Mouse (Mus musculus): Measurements from ENCODE around the gene Luc7l3. TPM values are rescaled to one million over a fixed set of nuclear protein-coding genes. Genes with fewer than 3 reads are reported as not detected.

Gene Luc7l3
- polyA plus RNA-seq, 1 experiment from 2014 or later, result 67.1 TPM

GRCm38 (mm10) chr11:94332726-94333125 is 10.9 kb upstream of the Luc7l3 start:
- Histone ChIP-seq H3K36me3 (peaks cover 21% of the 10 kb centered on the region), H3K4me1 (peaks cover 70% of the 10 kb centered on the region), H3K27me3 (replicated peaks) (no peaks in the 10 kb centered on the region), H3K9me3 (replicated peaks) (no peaks in the 10 kb centered on the region), H3K27ac (peak overlapping the region; percentile 15; the same call in 1 of the 2 replicates), H3K9ac (no peak overlapping the region), H3K4me3 (no peak overlapping the region), H3K4me2 (no peak overlapping the region)
- 87% methylated on average over 6 of the region's 6 CpGs for WGBS (ENCODE audit: insufficient replicate concordance)
- ATAC-seq, result no peak

- WGBS (ENCODE audit: insufficient replicate concordance), result 85% methylated on average over 3 of the region's 3 CpGs
- H3K27ac ChIP-seq, result no peak overlapping the region
- no peak for ATAC-seq
- H3K9me3 ChIP-seq (replicated peaks), result no peaks in the 10 kb centered on the region
- H3K27me3 ChIP-seq (replicated peaks), result peaks cover 6% of the 10 kb centered on the region; the same call in 1 of the 2 replicates
- no peak overlapping the region for H3K4me3 ChIP-seq
- no peak overlapping the region for H3K9ac ChIP-seq
- no peak overlapping the region for H3K4me2 ChIP-seq
- peaks cover 7% of the 10 kb centered on the region for H3K36me3 ChIP-seq
- peaks cover 74% of the 10 kb centered on the region for H3K4me1 ChIP-seq
These were observed 8.4 kb upstream of the Luc7l3 start for GRCm38 (mm10) chr11:94330211-94330610.

GRCm38 (mm10) chr11:94329270-94329891 is 7.6 kb upstream of the Luc7l3 start:
- Histone ChIP-seq H3K27ac (no peak overlapping the region), H3K9me3 (replicated peaks) (no peaks in the 10 kb centered on the region), H3K36me3 (peaks cover 1% of the 10 kb centered on the region), H3K27me3 (replicated peaks) (peaks cover 6% of the 10 kb centered on the region), H3K4me3 (no peak overlapping the region), H3K9ac (no peak overlapping the region), H3K4me2 (peak overlapping the region; percentile 96; the same call in 1 of the 2 replicates), H3K4me1 (peaks cover 68% of the 10 kb centered on the region)
- WGBS (ENCODE audit: insufficient replicate concordance), result 56% methylated on average over 4 of the region's 4 CpGs
- no peak for ATAC-seq

GRCm38 (mm10) chr11:94328644-94329025 is 6.8 kb upstream of the Luc7l3 start:
- WGBS (ENCODE audit: insufficient replicate concordance), result 6% methylated on average over 10 of the region's 10 CpGs
- Histone ChIP-seq H3K36me3 (no peaks in the 10 kb centered on the region), H3K4me2 (peak overlapping the region; percentile 96), H3K4me3 (peak overlapping the region; percentile 72), H3K9me3 (replicated peaks) (no peaks in the 10 kb centered on the region), H3K27me3 (replicated peaks) (peaks cover 6% of the 10 kb centered on the region), H3K4me1 (peaks cover 61% of the 10 kb centered on the region), H3K9ac (peak overlapping the region; percentile 83), H3K27ac (peak overlapping the region; percentile 90)
- ATAC-seq, result no peak

GRCm38 (mm10) chr11:94327693-94328643 is 6.2 kb upstream of the Luc7l3 start, which contains the start of gene Ankrd40:
Gene Ankrd40, plus strand, starts transcription at chr11:94328001.
- Histone ChIP-seq H3K27ac (peak within 1 kb of the TSS; percentile 90), H3K27me3 (replicated peaks) (peaks cover 6% of the 10 kb centered on the region), H3K4me3 (peak within 1 kb of the TSS; percentile 72), H3K9me3 (replicated peaks) (no peaks in the 10 kb centered on the region), H3K4me1 (peaks cover 59% of the 10 kb centered on the region), H3K4me2 (peak within 1 kb of the TSS; percentile 96), H3K36me3 (no peaks in the 10 kb centered on the region), H3K9ac (peak within 1 kb of the TSS; percentile 83)
- 2% methylated on average over 66 of the region's 78 CpGs for WGBS (ENCODE audit: insufficient replicate concordance)
- peak; percentile 89 for ATAC-seq

- Histone ChIP-seq H3K9me3 (replicated peaks) (no peaks in the 10 kb centered on the region), H3K27me3 (replicated peaks) (peaks cover 6% of the 10 kb centered on the region), H3K4me1 (peaks cover 58% of the 10 kb centered on the region), H3K4me2 (peak overlapping the region; percentile 96), H3K9ac (no peak overlapping the region), H3K36me3 (no peaks in the 10 kb centered on the region), H3K4me3 (peak overlapping the region; percentile 72; the same call in 1 of the 2 replicates), H3K27ac (no peak overlapping the region)
- WGBS (ENCODE audit: insufficient replicate concordance), result 19% methylated on average over 10 of the region's 10 CpGs
- no peak for ATAC-seq
These were observed 5.2 kb upstream of the Luc7l3 start for GRCm38 (mm10) chr11:94326961-94327411.

GRCm38 (mm10) chr11:94324618-94325017 is 2.8 kb upstream of the Luc7l3 start:
- no peak overlapping the region for H3K4me3 ChIP-seq
- H3K4me1 ChIP-seq, result peaks cover 52% of the 10 kb centered on the region
- H3K9me3 ChIP-seq (replicated peaks), result no peaks in the 10 kb centered on the region
- H3K4me2 ChIP-seq, result no peak overlapping the region
- H3K36me3 ChIP-seq, result peaks cover 5% of the 10 kb centered on the region; the same call in 1 of the 2 replicates
- 78% methylated on average over 5 of the region's 5 CpGs for WGBS (ENCODE audit: insufficient replicate concordance)
- H3K9ac ChIP-seq, result no peak overlapping the region
- ATAC-seq, result no peak
- peaks cover 6% of the 10 kb centered on the region for H3K27me3 ChIP-seq (replicated peaks)
- H3K27ac ChIP-seq, result no peak overlapping the region

GRCm38 (mm10) chr11:94323271-94323925 is 1.6 kb upstream of the Luc7l3 start:
- WGBS (ENCODE audit: insufficient replicate concordance), result 79% methylated on average over 5 of the region's 5 CpGs
- Histone ChIP-seq H3K9me3 (replicated peaks) (no peaks in the 10 kb centered on the region), H3K4me3 (no peak overlapping the region), H3K36me3 (peaks cover 16% of the 10 kb centered on the region), H3K4me2 (no peak overlapping the region), H3K27me3 (replicated peaks) (peaks cover 6% of the 10 kb centered on the region), H3K9ac (no peak overlapping the region), H3K4me1 (peaks cover 51% of the 10 kb centered on the region), H3K27ac (peak overlapping the region; percentile 97; the same call in 1 of the 2 replicates)
- ATAC-seq, result no peak

- H3K9ac ChIP-seq, result peak overlapping the region; percentile 99
- no peak for ATAC-seq
- H3K9me3 ChIP-seq (replicated peaks), result no peaks in the 10 kb centered on the region
- H3K27me3 ChIP-seq (replicated peaks), result peaks cover 6% of the 10 kb centered on the region
- peaks cover 56% of the 10 kb centered on the region for H3K4me1 ChIP-seq
- WGBS (ENCODE audit: insufficient replicate concordance), result 35% methylated on average over 5 of the region's 5 CpGs
- peaks cover 24% of the 10 kb centered on the region for H3K36me3 ChIP-seq
- peak overlapping the region; percentile 82 for H3K4me2 ChIP-seq
- H3K27ac ChIP-seq, result peak overlapping the region; percentile 97
- peak overlapping the region; percentile 87 for H3K4me3 ChIP-seq
These were observed 848 bp upstream of the Luc7l3 start for GRCm38 (mm10) chr11:94322636-94323035.

GRCm38 (mm10) chr11:94320969-94321930 is 538 bp downstream of the Luc7l3 start:
- peak overlapping the region; percentile 82 for H3K4me2 ChIP-seq
- peaks cover 58% of the 10 kb centered on the region for H3K4me1 ChIP-seq
- H3K9me3 ChIP-seq (replicated peaks), result no peaks in the 10 kb centered on the region
- peaks cover 38% of the 10 kb centered on the region for H3K36me3 ChIP-seq
- H3K27me3 ChIP-seq (replicated peaks), result no peaks in the 10 kb centered on the region; the same call in 1 of the 2 replicates
- ATAC-seq, result peak; percentile 67
- H3K9ac ChIP-seq, result peak overlapping the region; percentile 99
- WGBS (ENCODE audit: insufficient replicate concordance), result under 1% methylated on average over 67 of the region's 67 CpGs
- H3K4me3 ChIP-seq, result peak overlapping the region; percentile 87
- H3K27ac ChIP-seq, result peak overlapping the region; percentile 97
